Mouse (Mus musculus) olfactory bulb, adult 2 months (tissue): Measurements from ENCODE around the gene Enox1.

Experiments used
- CTCF ChIP-seq: fragments of 200-500 bp; IDR thresholded peaks from 2 replicates; pipeline ENCODE4 v1.5.1; 2012; ENCODE audit warnings: low read depth, mild to moderate bottlenecking, low read length, moderate library complexity; ENCODE audit not compliant: insufficient read depth
- POLR2A ChIP-seq: fragments of 200-500 bp; IDR thresholded peaks from 2 replicates; pipeline ENCODE4 v1.6.1; 2012; ENCODE audit warnings: mild to moderate bottlenecking, low read depth, low read length, moderate library complexity; ENCODE audit not compliant: insufficient read depth

DNA sequence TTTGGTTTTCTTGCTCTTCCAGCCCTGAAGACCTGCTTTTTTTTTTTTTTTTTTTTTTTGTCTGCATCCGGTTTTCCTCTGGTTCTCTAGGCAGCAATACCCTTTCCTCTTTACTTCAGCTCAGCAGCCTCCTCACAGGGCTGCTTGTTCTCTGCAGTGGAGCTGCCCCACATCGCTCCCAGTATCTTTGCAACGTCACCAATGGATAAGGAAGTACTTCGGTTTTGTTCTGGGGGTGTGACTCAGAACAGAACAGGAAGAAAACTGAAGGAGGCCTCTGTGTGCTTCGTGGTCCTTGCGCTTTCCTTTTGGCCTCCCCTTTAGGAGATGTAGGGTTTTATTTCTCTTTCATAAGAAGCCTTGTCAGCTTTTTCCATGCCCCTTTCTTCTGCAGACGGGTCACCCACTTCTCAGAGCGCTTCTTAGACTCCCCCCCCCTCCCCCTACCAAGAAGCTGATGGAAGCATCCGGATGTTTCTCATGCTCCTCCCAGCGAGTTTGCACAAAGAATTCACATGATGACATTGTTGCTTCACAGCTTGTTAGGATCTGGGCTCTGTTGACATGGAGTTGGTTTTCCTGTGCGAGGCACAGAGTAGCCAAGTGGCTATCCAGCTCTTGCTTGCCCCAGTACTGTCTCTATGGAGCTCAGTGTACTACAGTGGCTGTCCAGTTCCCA lies 187.2 kb downstream of the Enox1 start:
- TF ChIP-seq CTCF (no peak), POLR2A (no peak)
